Mouse (Mus musculus) c-Kit-negative CD71-positive TER-119-positive erythroid progenitor cells, embryonic 14.5 days (primary cell): ENCODE measurements around the gene Dbh.

Experiments used
- DNase-seq: peaks from one replicate; pipeline ENCODE4 v3.0.0-alpha.2; 2013; ENCODE audit warnings: low read depth, low spot score

The Dbh gene

DNA sequence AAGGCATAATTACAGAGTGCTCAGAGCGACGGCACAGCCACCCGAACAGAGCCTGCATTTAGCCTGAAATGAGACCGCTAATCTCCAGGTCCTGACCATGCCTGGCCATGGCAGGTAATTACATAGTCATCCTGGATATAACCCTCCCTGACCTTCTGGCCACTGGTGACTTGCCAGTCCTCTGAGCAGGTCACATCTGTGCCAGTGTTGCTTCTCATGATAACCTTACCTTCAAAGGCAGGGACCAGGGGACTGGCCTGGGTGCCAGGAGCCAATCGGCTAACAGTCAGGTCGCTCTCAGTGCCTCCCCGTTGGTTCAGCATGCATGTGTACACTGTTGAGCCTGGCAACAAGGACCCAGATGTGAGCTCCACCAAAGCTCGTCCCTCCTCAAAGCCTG, 53.5 kb downstream of the Dbh start:
- DNase-seq: no peak

DNA sequence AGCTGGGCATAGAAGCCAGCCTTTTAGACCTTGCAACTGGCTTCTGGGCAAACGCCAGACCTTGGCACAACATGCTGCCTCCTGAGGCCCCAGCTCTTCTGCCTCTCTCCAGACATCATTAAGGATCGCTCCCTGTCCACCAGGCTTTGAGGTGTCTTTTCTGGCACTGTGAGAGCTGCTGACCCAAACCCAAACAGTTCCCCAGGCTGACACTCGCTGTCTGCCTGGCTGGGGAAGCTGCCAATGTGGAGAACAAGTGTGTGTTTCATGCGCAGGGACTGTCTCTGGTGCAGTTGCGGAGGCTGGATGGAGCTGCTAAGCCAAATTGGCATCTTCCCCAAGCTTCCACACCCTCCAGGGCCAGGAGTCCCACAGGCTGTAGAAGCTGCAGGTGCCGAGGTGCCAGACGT, 58.0 kb downstream of the Dbh start:
- no peak for DNase-seq

DNA sequence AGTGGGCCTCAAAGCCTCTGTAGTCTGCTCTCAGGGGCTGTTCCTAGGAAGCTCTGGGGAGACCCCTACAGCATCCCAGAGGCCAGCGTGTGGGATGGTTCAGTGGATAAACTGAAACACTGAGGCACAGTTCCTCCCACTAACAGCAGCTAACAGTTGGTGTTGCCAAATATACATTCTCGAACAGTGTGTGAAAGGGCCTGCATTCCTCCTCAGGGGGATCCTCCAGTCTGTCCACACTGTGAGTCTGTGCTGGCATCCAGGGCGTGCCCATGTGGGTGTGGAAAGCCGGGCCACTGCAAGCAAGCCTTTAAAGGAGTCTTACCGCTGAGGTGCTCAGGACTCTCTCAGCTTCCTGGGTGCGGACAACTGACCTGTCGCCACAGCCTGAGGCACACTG, 61.5 kb downstream of the Dbh start:
- no peak for DNase-seq

DNA sequence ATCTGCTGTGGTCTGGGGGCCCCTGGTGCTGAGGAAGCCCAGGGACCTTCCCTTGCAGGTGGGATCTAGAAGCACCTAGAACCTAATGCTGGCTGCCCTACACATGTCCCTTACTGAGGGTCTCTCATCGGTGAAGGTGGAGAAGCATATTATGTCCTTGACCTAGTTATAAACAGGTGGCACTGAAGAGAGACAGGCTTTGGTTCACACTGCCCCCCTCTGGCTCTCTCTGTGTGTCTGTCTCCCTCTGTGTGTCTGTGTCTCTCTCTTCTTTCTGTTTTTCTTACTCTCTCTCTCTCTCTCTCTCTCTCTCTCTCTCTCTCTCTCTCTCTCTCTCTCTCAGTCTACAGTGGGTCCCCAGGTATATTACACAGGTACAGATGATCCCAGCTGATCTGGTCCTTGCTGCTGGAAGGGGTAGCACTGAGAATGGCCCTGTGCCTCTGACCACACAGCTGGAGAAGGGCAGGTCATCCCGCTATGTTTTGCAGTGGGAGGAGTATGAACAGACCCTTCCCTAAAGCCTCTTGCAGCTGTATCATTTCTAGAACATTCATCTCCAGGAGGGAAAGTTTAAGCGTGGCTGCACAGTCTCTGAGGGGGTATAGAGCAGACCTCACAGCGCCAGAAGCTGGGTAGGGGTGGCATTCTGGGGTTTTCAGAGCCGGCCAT, 63.9 kb downstream of the Dbh start:
- DNase-seq: no peak

DNA sequence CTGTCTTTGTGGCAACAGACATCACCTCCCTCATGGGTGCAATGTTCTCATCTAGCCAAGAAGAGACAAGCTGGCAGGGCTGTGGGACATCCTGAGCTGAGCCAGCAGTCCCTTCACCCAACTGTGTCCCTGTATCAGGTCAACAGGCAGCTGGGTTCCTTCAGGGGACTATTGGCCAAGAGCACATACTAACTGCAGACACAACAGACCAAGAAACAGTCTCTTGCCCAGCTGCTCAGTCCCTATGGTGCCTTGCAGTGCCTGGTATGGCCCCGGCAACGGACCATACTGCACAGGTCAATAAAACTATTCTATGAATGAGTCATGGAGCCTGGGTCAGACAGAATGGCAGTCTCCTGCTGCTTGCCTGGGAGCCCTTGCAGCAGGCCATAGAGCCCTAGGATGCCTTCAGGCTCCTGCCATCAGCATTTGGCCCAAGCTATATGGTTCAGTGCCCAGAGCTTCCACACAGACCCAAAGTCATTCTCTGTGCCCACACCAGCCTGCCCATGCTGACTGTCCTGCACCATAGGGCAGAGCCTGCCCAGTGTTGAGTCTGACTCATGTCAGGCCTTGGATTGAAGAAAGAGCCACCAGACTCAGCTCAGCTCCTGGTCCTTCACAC, 64.6 kb downstream of the Dbh start:
- no peak for DNase-seq

DNA sequence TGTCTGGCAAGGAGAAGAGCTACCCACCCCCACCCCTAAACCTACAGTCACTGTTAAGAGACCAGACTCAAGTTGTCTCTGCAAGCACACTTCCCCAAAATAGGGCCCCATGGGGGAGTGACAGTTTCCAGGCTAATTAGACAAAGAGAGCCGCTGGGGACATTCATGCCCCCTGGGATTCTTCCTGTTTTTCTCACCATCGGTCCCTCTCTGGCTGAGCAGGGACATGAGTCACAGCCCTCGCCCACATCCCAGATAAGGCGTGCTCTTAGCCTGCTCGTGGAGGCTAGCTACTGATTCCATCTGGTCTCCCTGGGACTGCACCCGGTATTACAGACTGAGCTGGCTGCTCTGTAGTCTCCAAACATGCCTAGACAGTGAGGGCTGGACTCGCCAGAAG, 67.3 kb downstream of the Dbh start:
- DNase-seq: no peak
